Mouse (Mus musculus) lung, embryonic 14.5 days (tissue): ENCODE measurements around the gene Tpcn2. TPM values are rescaled to one million over a fixed set of nuclear protein-coding genes. Genes with fewer than 3 reads are reported as not detected.
A peak's percentile ranks its signal among the peaks of the same experiment; 100 is the strongest.

Experiments
- ATAC-seq: fragments of 200-750 bp; cut with Nextera tagmentation; 2 replicates; pipeline ENCODE4 v1.8.0; 2017; ENCODE audit warnings: mild to moderate bottlenecking, moderate TSS enrichment, moderate library complexity; ENCODE audit not compliant: insufficient read depth
- DNase-seq: peaks from one replicate; pipeline ENCODE4 v3.0.0-alpha.2; 2015
- H3K27ac ChIP-seq: fragments of 300-500 bp; sonication (generic); 2 replicates; pipeline ENCODE4 v1.5.1; 2014; ENCODE audit warnings: low read depth, mild to moderate bottlenecking, moderate library complexity
- H3K27me3 ChIP-seq: fragments of 300-500 bp; sonication (generic); 2 replicates; pipeline ENCODE4 v1.6.1; 2014; ENCODE audit warnings: low read length, control low read depth; ENCODE audit not compliant: insufficient read depth
- H3K36me3 ChIP-seq: fragments of 300-500 bp; sonication (generic); 2 replicates; pipeline ENCODE4 v1.6.1; 2014; ENCODE audit warnings: control low read depth; ENCODE audit not compliant: insufficient read depth
- H3K4me1 ChIP-seq: fragments of 300-500 bp; sonication (generic); 2 replicates; pipeline ENCODE4 v1.6.1; 2014; ENCODE audit warnings: antibody characterized with exemption, control low read depth; ENCODE audit not compliant: insufficient read depth
- H3K4me2 ChIP-seq: fragments of 300-500 bp; sonication (generic); 2 replicates; pipeline ENCODE4 v1.6.1; 2014; ENCODE audit warnings: mild to moderate bottlenecking
- H3K4me3 ChIP-seq: fragments of 300-500 bp; sonication (generic); 2 replicates; pipeline ENCODE4 v1.5.1; 2014; ENCODE audit warnings: low read depth, low read length
- H3K9ac ChIP-seq: fragments of 300-500 bp; sonication (generic); 2 replicates; pipeline ENCODE4 v1.6.1; 2014
- H3K9me3 ChIP-seq: fragments of 300-500 bp; sonication (generic); 2 replicates; pipeline ENCODE4 v1.6.1; 2016; ENCODE audit warnings: low read depth, low read length, control low read depth
- CTCF ChIP-seq: IDR thresholded peaks from 2 replicates; pipeline ENCODE4 v1.5.1; 2016; ENCODE audit warnings: antibody characterized with exemption, low read depth
- WGBS: fragments of 180-500 bp; shearing (Covaris S2); extraction: QIAGEN DNeasy Blood & Tissue Kit; methylation state at CpG from one replicate; pipeline ENCODE4 v1.1.7; 2014; 5-methylcytosine and 5-hydroxymethylcytosine counted together
- polyA plus RNA-seq: library from polyadenylated mRNA; unstranded; fragments of >200 nt; fragmentation: Nextera tagmentation; extraction: Ambion mirVana; gene quantifications from 2 replicates; pipeline ENCODE4 v1.2.1, GENCODE M21; 2014

Tpcn2 gene
- polyA plus RNA-seq, 1 experiment from 2014 or later = 3.6 TPM

- H3K27me3 ChIP-seq = no peaks in the 10 kb centered on the region
- no peak overlapping the region for H3K4me3 ChIP-seq
- 38% methylated on average over 5 of the region's 5 CpGs for WGBS
- ATAC-seq (no peak), DNase-seq (peak; percentile 52)
- H3K9ac ChIP-seq = no peak overlapping the region
- TF ChIP-seq CTCF = no peak
- H3K27ac ChIP-seq = no peak overlapping the region
- H3K36me3 ChIP-seq = no peaks in the 10 kb centered on the region
- H3K9me3 ChIP-seq = no peaks in the 10 kb centered on the region
- peaks cover 23% of the 10 kb centered on the region for H3K4me1 ChIP-seq
- H3K4me2 ChIP-seq = no peak overlapping the region
Measured at GRCm38 (mm10) chr7:145179691-145180091, 104.1 kb downstream of the Tpcn2 start.

GRCm38 (mm10) chr7:145176750-145177589, 106.8 kb downstream of the Tpcn2 start:
- DNase-seq (no peak), ATAC-seq (no peak)
- Histone ChIP-seq H3K9me3 (no peaks in the 10 kb centered on the region), H3K27ac (no peak overlapping the region), H3K27me3 (no peaks in the 10 kb centered on the region), H3K4me2 (no peak overlapping the region), H3K4me1 (peaks cover 24% of the 10 kb centered on the region), H3K4me3 (no peak overlapping the region), H3K36me3 (no peaks in the 10 kb centered on the region), H3K9ac (no peak overlapping the region)
- no peak for TF ChIP-seq CTCF
- 65% methylated on average over 15 of the region's 15 CpGs for WGBS

GRCm38 (mm10) chr7:145173563-145173962, 110.2 kb downstream of the Tpcn2 start:
- WGBS = 53% methylated on average over 15 of the region's 15 CpGs
- no peak for DNase-seq

GRCm38 (mm10) chr7:145173116-145173515, 110.7 kb downstream of the Tpcn2 start:
- Histone ChIP-seq H3K27ac (no peak overlapping the region; the same call in 1 of the 2 replicates), H3K9me3 (no peaks in the 10 kb centered on the region), H3K4me2 (0 out of 2 replicates have a peak overlapping the region, but pooled peaks have one; percentile 12), H3K9ac (no peak overlapping the region), H3K36me3 (no peaks in the 10 kb centered on the region), H3K4me1 (peaks cover 3% of the 10 kb centered on the region; the same call in 1 of the 2 replicates), H3K27me3 (no peaks in the 10 kb centered on the region), H3K4me3 (no peak overlapping the region)
- TF ChIP-seq CTCF = no peak
- ATAC-seq = peak; percentile 80
- WGBS = 18% methylated on average over 12 of the region's 12 CpGs
- peak; percentile 47 for DNase-seq

More at GRCm38 (mm10) chr7:145173563-145173962, 110.2 kb downstream of the Tpcn2 start:
- ATAC-seq = no peak
- H3K27ac ChIP-seq = no peak overlapping the region
- 0 out of 2 replicates have a peak overlapping the region, but pooled peaks have one; percentile 12 for H3K4me2 ChIP-seq
- H3K4me3 ChIP-seq = no peak overlapping the region
- TF ChIP-seq CTCF = no peak
- H3K9ac ChIP-seq = no peak overlapping the region
- no peaks in the 10 kb centered on the region for H3K36me3 ChIP-seq
- peaks cover 3% of the 10 kb centered on the region; the same call in 1 of the 2 replicates for H3K4me1 ChIP-seq
- H3K27me3 ChIP-seq = no peaks in the 10 kb centered on the region
- no peaks in the 10 kb centered on the region for H3K9me3 ChIP-seq

- ATAC-seq (no peak), DNase-seq (no peak)
- Histone ChIP-seq H3K4me2 (no peak overlapping the region), H3K4me1 (peaks cover 3% of the 10 kb centered on the region; the same call in 1 of the 2 replicates), H3K36me3 (no peaks in the 10 kb centered on the region), H3K27ac (no peak overlapping the region), H3K9ac (no peak overlapping the region), H3K9me3 (no peaks in the 10 kb centered on the region), H3K27me3 (no peaks in the 10 kb centered on the region), H3K4me3 (no peak overlapping the region)
- 67% methylated on average over 3 of the region's 3 CpGs for whole genome bisulfite sequencing
- no peak for TF ChIP-seq CTCF
Measured at GRCm38 (mm10) chr7:145169703-145170102, 114.1 kb downstream of the Tpcn2 start.

- ATAC-seq (peak; percentile 90), DNase-seq (peak; percentile 77)
- H3K36me3 ChIP-seq = no peaks in the 10 kb centered on the region
- TF ChIP-seq CTCF = no peak
- H3K9ac ChIP-seq = no peak overlapping the region
- peak overlapping the region; percentile 19; the same call in 1 of the 2 replicates for H3K27ac ChIP-seq
- WGBS = 51% methylated on average over 13 of the region's 13 CpGs
- 0 out of 2 replicates have a peak, but pooled peaks cover 4% of the 10 kb centered on the region for H3K4me1 ChIP-seq
- no peak overlapping the region for H3K4me2 ChIP-seq
- no peaks in the 10 kb centered on the region for H3K9me3 ChIP-seq
- H3K27me3 ChIP-seq = no peaks in the 10 kb centered on the region
- no peak overlapping the region for H3K4me3 ChIP-seq
Measured at GRCm38 (mm10) chr7:145159283-145160240, 124.2 kb downstream of the Tpcn2 start.

- Histone ChIP-seq H3K36me3 (no peaks in the 10 kb centered on the region), H3K9ac (no peak overlapping the region), H3K27ac (no peak overlapping the region), H3K9me3 (no peaks in the 10 kb centered on the region), H3K27me3 (no peaks in the 10 kb centered on the region), H3K4me2 (no peak overlapping the region), H3K4me1 (0 out of 2 replicates have a peak, but pooled peaks cover 4% of the 10 kb centered on the region), H3K4me3 (no peak overlapping the region)
- ATAC-seq (no peak), DNase-seq (no peak)
- TF ChIP-seq CTCF = no peak
- WGBS = 81% methylated on average over 4 of the region's 4 CpGs
Measured at GRCm38 (mm10) chr7:145155666-145156065, 128.1 kb downstream of the Tpcn2 start.
